Mouse (Mus musculus) T-helper 1 cell (primary cell): ENCODE results near the gene Ebf4.
"Not testable (repeated sequence)": the region's sequence is repeated elsewhere in the genome, so short reads cannot be mapped to it uniquely, and the experiment has no call there.

Experiments used
- in situ Hi-C: fragments of 300-600 bp; cut with MboI, MseI; formaldehyde crosslinking; loops from one replicate; pipeline ENCODE4 v1.15.1; 2025; ENCODE audit warnings: high pct_unique_total_duplicates

Gene Ebf4

DNA sequence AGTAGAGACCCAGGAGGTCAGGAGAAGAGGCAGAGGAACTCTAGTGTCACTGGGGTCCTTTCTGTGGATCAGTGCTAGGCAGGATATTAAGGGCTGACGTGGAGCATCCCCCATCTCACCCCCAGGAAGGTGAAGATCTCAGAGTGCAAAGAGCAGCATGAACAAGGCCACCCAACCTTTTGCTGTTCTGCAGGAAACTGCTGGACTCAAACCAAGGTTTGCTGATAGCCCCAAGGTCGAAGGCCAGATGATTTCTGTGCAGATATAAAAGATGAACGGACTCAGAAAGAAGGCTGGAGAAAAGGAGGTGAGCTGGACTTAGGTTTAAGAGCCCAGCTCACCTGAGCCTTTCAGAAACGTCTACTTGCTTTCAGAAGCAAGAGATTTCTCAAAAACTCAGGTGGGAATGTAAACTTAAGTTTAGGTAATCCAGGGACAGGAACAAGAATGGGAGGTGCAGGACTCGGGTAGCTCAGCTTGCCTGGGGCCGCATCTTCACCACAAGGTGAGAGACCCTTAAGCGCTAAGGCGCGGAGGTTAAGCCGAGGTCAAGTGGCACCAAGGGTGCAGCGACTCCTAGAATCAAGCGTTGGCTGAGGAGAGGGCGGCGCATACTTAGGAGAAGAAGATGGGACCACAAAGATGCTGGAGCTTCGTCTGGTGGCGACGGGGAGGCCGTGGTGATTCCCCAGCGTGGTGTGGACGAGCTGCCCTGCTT is 592 bp upstream of the Ebf4 start:
- in situ Hi-C loops: no loop called here

DNA sequence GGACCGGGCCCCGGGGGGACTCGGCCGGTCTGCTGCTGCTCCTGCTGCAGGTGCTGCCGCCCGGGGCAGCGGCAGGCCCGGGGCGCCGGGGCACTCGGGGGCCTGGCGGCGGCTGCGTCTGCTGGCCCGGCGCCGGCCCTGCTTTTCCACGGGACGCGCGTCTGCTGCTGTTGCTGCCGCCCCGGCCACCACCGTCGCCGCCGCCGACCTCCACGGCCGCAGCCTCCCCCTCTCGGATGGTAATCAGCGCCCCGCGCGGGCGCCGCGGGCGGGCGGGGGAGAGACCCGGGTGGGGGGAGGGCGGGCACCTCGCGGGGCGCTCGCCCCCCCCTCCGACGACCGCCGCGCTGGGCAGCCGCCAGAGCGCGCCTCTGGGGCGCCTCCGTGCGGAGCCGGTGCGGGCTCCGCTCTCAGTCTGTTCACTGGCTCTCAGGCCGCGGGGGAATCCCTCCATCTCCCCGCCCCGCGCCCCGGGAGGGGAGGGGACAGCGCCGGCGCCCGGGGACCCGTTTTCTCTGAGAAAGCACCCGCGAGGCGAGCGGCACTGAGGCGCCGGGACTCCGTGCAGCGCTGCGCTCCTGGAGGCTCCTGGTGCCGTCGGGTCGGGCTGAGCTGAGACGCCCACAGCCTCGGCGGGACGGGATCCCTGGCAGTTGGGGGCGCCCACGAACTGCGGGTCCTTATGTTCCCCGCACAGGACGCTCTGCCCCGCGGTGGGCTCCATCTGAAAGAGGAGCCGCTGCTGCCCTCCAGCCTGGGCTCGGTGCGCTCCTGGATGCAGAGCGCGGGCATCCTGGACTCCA is 563 bp downstream of the Ebf4 start:
- in situ Hi-C loops: no loop called here

DNA sequence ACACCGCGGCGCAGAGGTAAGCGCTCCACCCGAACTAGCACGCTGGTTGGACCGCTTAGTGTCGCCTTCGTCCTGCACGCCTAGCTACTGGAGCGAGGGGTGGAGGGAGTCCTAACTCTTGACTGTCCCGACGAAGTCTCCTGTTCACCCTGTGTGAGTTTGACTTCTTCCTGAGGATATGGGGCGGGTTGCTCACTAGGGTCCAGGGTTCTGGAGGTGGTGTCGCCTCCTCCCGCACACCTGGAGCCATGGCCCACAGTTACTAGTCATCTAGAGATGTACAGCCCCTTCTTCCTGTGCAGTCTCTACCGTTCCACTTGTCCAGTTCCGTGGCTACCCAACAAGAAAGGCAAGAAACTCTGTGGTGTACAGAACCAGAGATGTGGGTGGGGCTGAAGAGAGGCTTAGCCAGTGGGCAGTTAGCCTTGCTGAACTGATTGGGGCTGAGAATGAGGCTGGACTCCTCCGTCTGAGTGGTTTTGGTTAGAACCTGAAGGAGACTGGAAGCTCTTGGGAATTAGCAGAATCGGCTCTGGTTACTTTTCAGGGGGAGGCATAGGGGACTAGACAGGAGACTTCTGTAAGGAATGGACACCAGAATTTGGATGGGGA is 1.3 kb downstream of the Ebf4 start:
- in situ Hi-C loops: no loop called here

DNA sequence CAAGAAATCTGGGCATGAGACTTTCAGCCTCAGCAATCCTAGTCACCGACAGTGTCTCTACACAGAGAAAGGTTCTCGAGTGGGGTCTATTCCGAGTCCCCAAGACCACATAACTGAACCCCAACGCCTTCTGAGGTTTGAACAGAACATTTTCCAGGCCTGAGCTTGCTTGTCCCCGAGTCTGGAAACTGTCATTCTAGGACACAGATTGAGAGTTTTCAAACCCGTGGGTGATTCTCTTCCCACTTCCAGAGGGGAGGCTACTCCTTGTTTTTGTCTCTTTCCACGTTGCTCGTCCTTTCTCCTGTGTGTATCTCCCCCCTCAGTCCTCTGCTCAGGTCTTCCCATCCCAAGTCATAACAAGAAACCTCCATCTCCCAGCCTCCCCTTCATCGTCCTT is 2.6 kb downstream of the Ebf4 start:
- in situ Hi-C loops: no loop called here

DNA sequence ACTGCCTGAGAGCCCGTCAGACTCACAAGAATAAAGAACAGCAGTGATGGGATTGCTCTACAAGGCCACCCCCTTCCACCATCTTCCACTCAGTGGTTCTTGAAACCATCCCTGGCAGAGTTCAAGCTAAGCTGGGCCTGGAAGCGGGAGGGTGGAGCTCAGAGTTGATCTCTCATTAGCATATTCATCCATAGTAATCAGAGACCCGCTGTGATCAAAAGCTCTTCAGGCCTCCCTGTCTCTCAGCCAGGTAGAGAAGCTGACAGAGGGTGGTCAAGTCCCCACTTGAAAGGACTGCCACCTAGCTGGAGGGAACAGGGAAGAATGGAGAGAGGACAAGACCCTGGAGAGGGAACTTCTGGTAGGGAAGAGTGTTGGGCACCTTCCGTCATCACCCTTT is 8.0 kb downstream of the Ebf4 start:
- in situ Hi-C loops: no loop called here

DNA sequence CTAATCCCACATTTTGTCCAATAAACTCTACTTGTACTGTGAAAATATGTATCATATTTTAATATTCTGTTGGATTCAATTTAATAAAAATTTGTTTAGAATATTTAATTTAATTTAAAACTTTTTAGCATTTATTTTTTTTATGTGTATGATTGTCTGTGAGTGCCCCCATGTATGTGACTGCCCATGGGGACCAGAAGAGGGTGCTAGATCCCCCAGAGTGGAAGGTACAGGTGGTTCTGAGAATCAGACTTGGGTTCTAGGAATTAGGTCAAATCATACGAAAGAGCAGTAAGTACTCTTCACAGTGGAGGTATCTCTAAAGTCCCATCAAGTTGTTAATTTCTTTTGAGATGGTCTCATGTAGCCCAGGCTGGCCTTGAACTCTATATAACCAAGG is 32.1 kb downstream of the Ebf4 start:
- in situ Hi-C loops: no loop called here

DNA sequence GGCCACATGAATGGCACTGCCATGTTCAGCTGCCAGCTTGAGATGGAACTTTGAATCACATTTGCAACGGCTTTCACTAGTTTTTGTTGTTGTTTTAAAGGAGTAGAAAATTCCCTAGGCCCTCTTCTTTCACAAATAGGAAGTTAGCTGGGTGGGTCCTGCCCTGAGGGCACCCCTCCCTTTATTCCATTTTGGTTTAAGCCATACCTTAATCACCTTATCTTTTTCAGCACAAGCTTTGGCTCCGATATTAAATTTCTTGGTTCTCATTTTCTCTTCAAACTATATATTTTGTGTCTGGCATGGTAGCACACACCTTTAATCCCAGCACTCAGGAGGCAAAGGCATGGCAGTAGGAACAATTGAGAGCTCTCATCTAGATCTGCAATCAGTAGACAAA is 34.5 kb downstream of the Ebf4 start:
- in situ Hi-C loops: no loop called here

DNA sequence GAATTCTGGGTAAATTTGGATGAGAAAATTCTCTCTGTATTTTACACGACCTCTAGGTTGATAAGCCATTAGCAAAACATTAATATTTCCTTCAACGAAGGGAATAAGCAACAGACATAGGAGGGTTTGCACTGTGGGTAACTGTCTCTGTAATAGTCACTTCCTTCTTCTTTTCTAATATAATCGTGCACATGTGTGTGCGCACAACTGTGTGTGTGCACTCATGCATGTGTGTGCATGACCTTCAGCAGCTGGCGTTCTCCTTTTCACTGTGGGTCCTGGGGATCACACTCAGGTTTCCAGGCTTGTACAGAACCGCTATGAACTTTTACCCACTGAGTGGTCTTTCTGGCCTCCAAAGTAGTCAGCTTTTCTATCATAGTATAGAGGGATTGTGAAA is 40.1 kb downstream of the Ebf4 start:
- in situ Hi-C loops: no loop called here

DNA sequence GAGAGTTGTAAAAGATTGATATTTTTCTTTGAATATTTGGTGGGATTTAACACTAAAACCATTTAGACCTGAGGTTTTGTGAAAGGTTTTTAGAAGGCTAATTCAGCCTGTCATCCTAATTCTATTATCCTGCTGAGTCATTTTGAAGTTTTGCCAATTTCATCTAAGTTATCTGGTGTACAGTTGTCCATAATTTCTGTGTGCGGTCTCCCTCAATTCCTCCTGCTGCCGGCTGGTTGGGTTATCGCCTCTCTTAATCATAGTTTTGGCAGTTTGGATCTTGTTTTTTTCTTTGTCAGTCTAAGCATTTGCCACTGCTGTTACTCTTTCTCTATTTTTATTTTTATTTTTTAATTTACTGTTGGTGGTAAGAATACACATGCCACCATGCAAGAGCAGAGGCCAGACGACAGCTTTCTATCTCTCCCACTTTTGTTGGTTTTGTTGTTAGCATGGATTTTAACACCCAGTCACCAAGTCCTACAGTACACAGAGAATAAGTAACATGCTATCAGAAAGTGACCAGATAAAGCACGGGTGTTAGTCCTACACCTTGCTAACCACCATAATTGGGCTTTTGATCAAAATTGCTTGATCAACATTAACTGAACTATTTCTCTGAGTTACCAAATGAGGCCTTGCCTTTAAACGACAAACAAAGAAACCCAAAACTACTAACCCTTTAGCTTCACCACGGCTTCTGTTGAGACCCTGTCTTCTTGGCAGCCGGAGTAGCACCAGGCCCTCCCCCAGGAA is 45.7 kb downstream of the Ebf4 start:
- in situ Hi-C loops: no loop called here

DNA sequence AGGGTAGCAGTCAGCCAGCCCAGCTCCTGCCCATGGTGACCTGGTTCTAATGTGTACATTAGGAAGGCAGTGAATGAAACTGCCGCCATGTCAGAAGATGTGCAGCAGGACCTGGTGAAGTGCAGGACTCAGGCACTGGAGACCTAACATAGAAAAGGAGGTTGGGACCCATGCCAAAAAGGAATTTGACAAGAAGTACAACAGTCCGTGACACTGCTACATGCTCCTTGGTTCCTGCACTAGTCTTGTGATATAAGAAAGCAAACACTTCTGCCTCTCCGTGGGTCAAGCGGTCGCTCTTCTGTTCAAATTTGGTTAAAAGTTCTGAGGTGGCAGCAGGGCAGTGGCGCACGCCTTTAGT is 46.2 kb downstream of the Ebf4 start:
- in situ Hi-C loops: no loop called here

DNA sequence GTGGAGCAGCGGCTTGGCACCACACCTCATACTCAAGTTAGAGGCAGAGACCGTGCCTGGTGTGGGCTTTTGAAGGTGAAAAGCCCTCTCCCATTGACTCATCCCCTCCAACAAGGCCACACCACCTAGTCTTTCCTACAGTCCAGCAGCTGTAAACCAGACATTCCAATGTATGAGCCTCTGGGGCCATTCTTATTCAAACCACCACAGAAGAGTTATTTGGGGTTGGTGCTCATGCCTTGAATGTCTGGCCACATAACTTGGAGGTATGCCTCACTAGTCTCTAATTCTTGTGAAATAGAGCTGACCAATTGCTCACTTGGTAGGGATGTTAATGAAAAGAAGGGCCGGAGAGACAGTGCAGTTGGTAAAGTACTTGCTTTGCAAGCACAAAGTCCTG is 55.4 kb downstream of the Ebf4 start:
- in situ Hi-C loops: no loop called here

DNA sequence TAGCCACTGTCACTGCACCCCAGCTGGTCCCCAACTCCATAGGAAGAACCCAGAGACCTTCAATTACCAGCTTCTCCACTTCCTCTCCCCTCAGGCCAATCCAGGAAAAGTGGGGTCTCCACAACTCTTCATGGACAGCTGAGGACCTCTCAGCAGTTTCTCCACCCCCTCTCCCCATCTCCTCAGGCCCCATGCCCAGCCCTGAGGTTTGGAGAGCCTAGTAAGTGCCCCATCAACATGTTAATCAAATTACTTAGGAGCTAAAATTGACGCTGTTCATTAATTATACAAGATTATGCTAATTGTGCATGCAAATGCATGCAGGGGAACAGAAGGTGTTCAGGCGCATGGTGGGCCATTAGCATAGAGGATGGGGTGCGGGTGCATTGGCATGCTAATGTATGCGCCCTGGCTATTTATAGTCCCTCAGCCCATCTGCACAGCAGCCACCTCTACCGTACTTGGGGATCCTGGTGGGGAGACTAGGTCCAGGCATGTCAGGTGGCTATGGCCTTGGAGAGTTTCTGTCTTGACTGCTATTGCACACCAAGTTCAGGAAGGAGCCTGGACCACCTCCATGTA is 56.9 kb downstream of the Ebf4 start:
- in situ Hi-C loops: no loop called here

DNA sequence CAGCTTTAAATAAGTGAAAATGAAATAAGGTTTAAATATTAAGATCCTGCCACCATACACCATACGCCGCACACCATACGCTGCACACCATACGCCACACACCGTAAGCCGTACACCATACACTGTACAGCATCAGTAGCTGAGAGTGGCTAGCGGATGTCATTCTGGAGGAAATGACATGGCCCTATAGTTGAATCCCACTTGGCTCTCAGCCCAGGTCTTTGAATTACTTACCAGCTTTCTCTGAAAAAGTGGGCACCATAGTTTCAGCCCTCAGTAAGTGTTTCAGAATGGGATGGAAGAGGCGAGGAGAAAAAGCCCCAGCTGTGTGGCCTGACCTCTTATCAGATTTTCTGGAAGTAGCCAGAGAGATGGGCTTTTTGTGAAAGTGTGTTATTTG is 58.4 kb downstream of the Ebf4 start:
- in situ Hi-C loops: no loop called here

DNA sequence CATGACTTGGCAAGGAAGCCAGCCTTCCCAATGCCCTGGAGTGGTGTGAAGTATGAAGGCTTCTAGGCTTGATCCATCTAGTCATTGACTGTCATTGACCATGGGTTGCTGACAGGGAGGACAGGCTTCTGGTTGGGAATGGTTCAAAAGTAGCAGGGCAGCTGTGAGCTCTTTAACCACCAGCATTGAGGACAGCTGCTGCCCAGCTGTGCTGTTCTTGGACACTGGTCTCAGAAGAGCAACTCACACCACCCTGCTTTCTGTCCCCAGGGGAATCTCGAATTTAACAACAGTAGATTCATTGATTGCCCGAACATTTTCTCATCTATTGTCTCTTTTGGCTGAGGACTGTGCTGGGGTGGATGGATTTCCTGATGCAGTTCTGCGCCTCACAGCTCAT is 58.9 kb downstream of the Ebf4 start:
- in situ Hi-C loops: no loop called here

DNA sequence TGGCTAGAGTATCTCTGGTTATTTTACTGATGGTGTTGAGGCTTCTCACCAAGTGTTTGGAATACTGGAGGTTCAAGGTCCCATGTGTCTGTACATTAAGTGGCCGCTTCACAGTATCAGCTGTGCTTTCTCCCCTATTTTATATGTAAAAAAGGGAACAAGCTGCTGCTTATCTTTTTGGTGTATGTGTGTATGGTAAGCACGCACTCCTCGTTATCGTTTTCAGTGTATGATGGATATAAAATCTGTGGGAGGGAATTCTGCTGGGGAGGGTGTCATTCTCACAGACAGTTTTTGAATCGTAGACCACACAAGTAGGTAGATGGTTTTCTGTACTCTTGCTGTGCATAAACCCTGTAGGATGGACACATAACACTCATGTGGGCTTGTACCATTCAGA is 62.6 kb downstream of the Ebf4 start:
- in situ Hi-C loops: no loop called here

DNA sequence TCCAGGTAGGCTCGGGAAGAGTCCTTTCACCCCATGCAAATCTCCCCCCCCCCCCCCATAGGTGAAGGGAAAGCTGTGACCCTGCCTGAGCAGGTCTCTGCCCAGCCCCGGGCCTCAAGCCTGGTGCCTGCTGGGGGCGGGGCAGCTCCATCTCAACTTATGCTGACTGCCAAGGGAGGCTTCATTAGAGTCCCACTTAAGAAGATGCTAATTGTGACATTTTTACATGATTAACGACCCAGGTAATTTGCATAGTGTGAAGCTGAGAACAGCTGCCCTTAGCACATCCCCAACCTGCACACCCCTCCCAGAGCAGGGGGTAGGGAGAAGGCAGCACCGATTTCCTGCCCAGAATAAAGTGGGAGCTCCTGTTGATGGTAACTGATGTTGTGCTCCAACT is 63.9 kb downstream of the Ebf4 start:
- in situ Hi-C loops: no loop called here

DNA sequence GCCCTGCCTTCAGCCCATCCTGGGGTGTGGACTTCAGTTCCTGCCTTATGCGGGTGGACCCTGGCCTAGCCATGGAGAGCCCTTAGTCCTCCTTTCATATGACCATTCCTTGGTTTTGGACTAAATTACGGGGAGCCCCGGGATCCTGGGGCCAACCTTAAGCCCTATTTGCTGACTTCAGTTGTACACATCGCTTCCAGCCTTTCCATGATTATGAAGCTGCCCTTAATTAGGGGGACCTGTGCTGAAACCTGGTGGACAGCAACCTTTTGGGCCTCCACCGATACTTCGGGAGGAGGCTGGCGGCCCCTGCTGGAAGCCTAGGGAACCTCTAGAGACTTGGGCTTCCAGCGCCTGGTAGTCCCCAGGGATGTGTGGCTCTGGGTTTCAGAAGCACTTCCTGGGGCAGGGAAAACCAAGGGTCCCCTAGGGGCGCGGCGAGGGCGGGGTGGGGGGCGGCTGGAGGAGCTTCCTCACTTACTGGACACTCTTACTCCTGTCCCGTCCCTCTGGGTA is 67.6 kb downstream of the Ebf4 start:
- in situ Hi-C loops: no loop called here

DNA sequence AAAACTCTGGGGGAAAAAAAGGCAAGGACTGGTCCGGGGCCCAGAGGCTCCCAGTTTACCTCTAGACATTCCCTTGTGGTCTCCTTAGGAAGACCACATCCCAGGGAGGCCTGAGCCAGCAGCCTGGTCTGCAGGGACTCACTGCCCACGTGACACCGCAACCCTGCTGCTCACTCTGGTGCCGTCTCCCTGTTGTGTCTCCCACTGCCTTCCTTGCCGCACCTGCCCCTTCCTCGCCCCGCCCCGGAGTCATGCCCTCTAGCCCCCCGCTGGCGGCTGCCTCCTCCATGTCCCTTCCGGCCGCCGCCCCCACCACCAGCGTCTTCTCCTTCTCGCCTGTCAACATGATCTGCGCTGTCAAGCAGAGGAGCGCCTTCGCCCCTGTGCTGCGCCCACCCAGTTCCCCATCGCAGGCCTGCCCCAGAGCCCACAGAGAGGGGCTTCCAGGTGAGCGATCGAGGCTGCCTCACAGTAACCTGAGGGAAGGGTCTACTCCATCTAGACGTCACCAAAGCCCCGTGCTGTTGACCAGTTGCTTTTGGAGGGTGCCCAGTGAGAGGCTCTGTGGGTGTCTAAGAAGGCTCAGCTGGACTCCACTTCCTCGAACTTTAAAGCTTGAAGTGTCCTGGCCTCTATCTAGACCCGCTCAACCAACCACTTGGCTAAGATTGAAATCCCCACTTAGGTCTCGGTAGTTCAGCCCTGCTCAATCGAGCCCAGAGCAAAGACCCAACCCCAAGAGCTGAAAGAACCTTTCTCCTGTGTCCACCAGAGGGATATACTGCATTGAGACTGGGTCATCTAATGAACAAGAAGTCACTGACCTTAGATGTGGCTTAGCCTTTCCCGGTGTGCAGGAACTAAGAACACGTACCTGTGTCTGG is 70.5 kb downstream of the Ebf4 start:
- in situ Hi-C loops: no loop called here

DNA sequence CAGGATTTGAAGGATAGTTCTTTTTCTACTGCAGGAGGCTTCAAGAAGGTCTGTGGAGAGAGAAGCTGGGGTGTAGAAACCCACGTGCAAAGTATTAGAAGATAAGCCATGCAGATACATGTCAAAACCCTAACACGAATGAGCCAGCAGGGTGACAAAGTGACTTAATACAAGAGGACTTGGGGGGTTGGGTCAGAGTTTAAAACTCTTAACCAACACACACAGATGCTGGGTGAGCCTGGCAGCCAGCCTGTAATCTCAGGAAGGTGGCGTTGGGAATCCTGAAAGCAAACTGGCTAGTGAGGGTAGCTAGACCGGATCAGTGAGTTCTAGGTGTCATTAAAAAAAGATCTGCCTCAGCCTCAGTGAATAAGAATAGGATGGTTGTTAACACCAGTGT is 72.4 kb downstream of the Ebf4 start:
- in situ Hi-C loops: no loop called here

DNA sequence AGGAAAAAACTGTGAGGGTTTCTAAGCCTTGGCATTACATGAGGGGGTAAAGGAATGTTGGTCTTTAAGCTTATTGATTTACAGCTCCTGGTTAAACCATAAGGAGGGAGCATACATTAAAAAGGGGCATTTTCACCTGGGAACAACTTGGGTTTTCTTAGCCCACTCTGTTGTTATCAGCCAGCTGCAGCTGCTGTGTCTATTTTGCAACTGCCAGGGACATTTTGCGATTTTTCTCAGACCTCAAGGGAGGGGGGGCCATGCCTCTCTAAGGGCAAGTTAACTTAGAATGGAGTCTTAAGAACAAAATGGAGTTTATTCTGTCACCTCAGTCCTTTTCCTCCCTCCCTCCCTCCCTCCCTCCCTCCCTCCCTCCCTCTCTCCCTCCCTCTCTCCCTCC is 78.1 kb downstream of the Ebf4 start:
- in situ Hi-C loops: not testable (repeated sequence)

DNA sequence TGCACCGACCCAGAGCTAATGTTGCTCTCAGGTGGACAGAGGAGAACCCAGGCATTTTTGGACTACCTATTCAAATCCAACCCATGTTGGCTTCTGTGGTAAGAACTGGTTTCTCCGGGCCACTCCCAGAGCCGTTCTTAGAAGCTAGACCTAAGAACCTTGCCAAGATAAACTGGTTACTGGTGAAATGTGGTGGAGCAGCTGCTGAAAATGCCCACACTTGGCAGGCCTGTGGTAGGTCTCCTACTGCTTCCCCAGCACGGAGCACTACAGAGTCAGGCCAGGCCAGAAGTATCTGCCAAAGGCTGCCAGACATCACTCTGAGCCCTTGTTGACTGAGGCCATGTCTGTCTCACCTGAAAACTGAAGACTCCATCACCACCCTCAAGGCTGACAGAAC is 80.0 kb downstream of the Ebf4 start:
- in situ Hi-C loops: no loop called here
